Mouse (Mus musculus): ENCODE measurements around the gene Trpc5os.

The Trpc5os gene

GRCm38 (mm10) chrX:144456281-144456680 is at the start of gene Trpc5os:
TSS of gene Trpc5os (plus strand) at chrX:144456581.
- DNase-seq, result no peak

- no peak for DNase-seq
These were observed 48.3 kb upstream of the Trpc5os start for GRCm38 (mm10) chrX:144408036-144408435.

- DNase-seq, result no peak
These were observed 36.1 kb upstream of the Trpc5os start for GRCm38 (mm10) chrX:144420259-144420658.

GRCm38 (mm10) chrX:144421091-144421490 is 35.3 kb upstream of the Trpc5os start:
- no peak for DNase-seq

- DNase-seq, result no peak
These were observed 32.5 kb upstream of the Trpc5os start for GRCm38 (mm10) chrX:144423848-144424247.

GRCm38 (mm10) chrX:144464416-144464815 is 8.0 kb downstream of the Trpc5os start:
- DNase-seq, result no peak

- DNase-seq, result no peak
These were observed 35.0 kb downstream of the Trpc5os start for GRCm38 (mm10) chrX:144491394-144491793.

GRCm38 (mm10) chrX:144523239-144523638 is 66.9 kb downstream of the Trpc5os start:
- no peak for DNase-seq

GRCm38 (mm10) chrX:144526042-144526441 is 69.7 kb downstream of the Trpc5os start:
- no peak for DNase-seq
